Mouse (Mus musculus): ENCODE data around the gene Ecm2. TPM values are rescaled to one million over a fixed set of nuclear protein-coding genes. Genes with fewer than 3 reads are reported as not detected.

Ecm2 gene
- total RNA-seq, 2 experiments from 2014 or later, result 0.42 to 0.83 TPM

- ATAC-seq (replicated peaks; ENCODE audit: low FRiP score, poor library complexity, severe bottlenecking), result no peak
Observed at GRCm38 (mm10) chr13:49581541-49582530, 77.2 kb downstream of the Ecm2 start, which contains the start of gene Omd. TSS of gene Omd (plus strand) at chr13:49582462.

Other genes starting within 250 kb of the Ecm2 start
- 1.8 and 3.4 TPM in 2 replicates for gene Fgd3, start 184.5 kb upstream of the Ecm2 start, total RNA-seq (2015; ENCODE audit: low replicate concordance)
- gene Fgd3, start 184.5 kb upstream of the Ecm2 start, total RNA-seq (2017; ENCODE audit: low replicate concordance), result 3.1 and 5.5 TPM in 2 replicates
- gene Bicd2, start 163.2 kb upstream of the Ecm2 start, total RNA-seq (2015; ENCODE audit: low replicate concordance), result 12.6 and 19.7 TPM in 2 replicates
- gene Bicd2, start 163.2 kb upstream of the Ecm2 start, total RNA-seq (2017; ENCODE audit: low replicate concordance), result 28.8 and 35.2 TPM in 2 replicates
- gene Ippk, start 83.6 kb upstream of the Ecm2 start, total RNA-seq (2015; ENCODE audit: low replicate concordance), result 1.4 and 1.7 TPM in 2 replicates
- gene Ippk, start 83.6 kb upstream of the Ecm2 start, total RNA-seq (2017; ENCODE audit: low replicate concordance), result 3.7 TPM in 2 replicates
- 1.8 and 2.1 TPM in 2 replicates for gene Tes3-ps, start 11.5 kb upstream of the Ecm2 start, total RNA-seq (2015; ENCODE audit: low replicate concordance)
- 4.9 and 7.4 TPM in 2 replicates for gene Tes3-ps, start 11.5 kb upstream of the Ecm2 start, total RNA-seq (2017; ENCODE audit: low replicate concordance)
- not detected in 2 replicates for gene Aspn, start 39.6 kb downstream of the Ecm2 start, total RNA-seq (2015; ENCODE audit: low replicate concordance)
- gene Aspn, start 39.6 kb downstream of the Ecm2 start, total RNA-seq (2017; ENCODE audit: low replicate concordance), result 3.2 TPM in 1 of 2 replicates, not detected in the other
- not detected in 2 replicates for gene Omd, start 77.7 kb downstream of the Ecm2 start, total RNA-seq (2015; ENCODE audit: low replicate concordance)
- 0.51 TPM in 1 of 2 replicates, not detected in the other for gene Omd, start 77.7 kb downstream of the Ecm2 start, total RNA-seq (2017; ENCODE audit: low replicate concordance)
- gene Ogn, start 103.2 kb downstream of the Ecm2 start, total RNA-seq (2015; ENCODE audit: low replicate concordance), result 0.36 TPM in 1 of 2 replicates, not detected in the other
- 2.0 and 5.8 TPM in 2 replicates for gene Ogn, start 103.2 kb downstream of the Ecm2 start, total RNA-seq (2017; ENCODE audit: low replicate concordance)
- gene Cenpp, start 148.0 kb downstream of the Ecm2 start, total RNA-seq (2015; ENCODE audit: low replicate concordance), result 77.5 and 87.2 TPM in 2 replicates
- gene Cenpp, start 148.0 kb downstream of the Ecm2 start, total RNA-seq (2017; ENCODE audit: low replicate concordance), result 75.9 and 127 TPM in 2 replicates
- gene Nol8, start 148.3 kb downstream of the Ecm2 start, total RNA-seq (2015; ENCODE audit: low replicate concordance), result 7.6 and 26.4 TPM in 2 replicates
- 3.3 and 4.4 TPM in 2 replicates for gene Nol8, start 148.3 kb downstream of the Ecm2 start, total RNA-seq (2017; ENCODE audit: low replicate concordance)
- gene Iars, start 177.3 kb downstream of the Ecm2 start, total RNA-seq (2015; ENCODE audit: low replicate concordance), result 25.2 and 57.3 TPM in 2 replicates
- 35.6 and 66.1 TPM in 2 replicates for gene Iars, start 177.3 kb downstream of the Ecm2 start, total RNA-seq (2017; ENCODE audit: low replicate concordance)

Measured in erythroid progenitor cell, adult 5-6 weeks (primary cell).